Mouse (Mus musculus): ENCODE results near the gene Pkn1.

- TF ChIP-seq CTCF (IDR thresholded peaks at IDR 0.05; ENCODE audit: insufficient read depth, low read depth, low read length) = no peak
- TF ChIP-seq POLR2A (IDR thresholded peaks at IDR 0.05; ENCODE audit: insufficient read depth, low read depth, low read length) = no peak
Observed at GRCm38 (mm10) chr8:83729009-83729807, 30.2 kb upstream of the Pkn1 start.
